Mouse (Mus musculus): Measurements from ENCODE around the gene Slc20a1. TPM values are rescaled to one million over a fixed set of nuclear protein-coding genes. Genes with fewer than 3 reads are reported as not detected.

The Slc20a1 gene
- polyA plus RNA-seq, 1 experiment from 2014 or later = 23.7 TPM

DNA sequence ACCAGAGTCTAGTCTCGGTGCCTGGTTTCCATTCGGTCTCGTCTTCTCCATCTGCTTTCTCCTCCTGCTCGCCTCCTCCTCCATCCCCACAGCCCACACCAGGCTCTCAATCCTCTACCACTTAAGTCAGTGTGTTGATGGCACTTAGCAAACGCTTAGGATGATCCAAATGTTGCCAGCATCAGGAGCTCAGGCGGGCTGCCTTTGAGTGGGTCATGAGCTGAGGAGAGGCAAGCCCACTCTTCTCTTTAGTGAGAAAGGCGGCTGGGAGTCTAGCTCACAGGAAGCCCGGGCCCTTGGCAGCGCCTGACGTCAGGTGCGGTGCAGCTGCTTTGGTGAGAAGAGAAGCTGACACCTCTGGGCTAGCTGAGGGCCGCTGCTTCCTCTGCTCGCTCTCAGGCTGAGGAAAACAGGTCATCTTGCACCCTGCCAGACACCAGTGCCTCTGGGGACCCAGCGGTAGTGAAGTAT lies 15.0 kb upstream of the Slc20a1 start:
- no peaks in the 10 kb centered on the region for H3K36me3 ChIP-seq (ENCODE audit: control insufficient read depth, insufficient read depth, low read length)
- peak; percentile 20 for DNase-seq (ENCODE audit: low spot score)
- H3K9me3 ChIP-seq (ENCODE audit: control insufficient read depth, low read length) = no peaks in the 10 kb centered on the region

GRCm38 (mm10) chr2:129184853-129185252 lies 13.7 kb upstream of the Slc20a1 start:
- peaks cover 4% of the 10 kb centered on the region for H3K4me1 ChIP-seq (ENCODE audit: control insufficient read depth, insufficient read depth, low read length)
- H3K27ac ChIP-seq (replicated peaks; ENCODE audit: low read depth, low read length) = peak overlapping the region; percentile 10; the same call in 1 of the 2 replicates
- 36% methylated on average over 1 of the region's 1 CpGs for WGBS
- no peak for ATAC-seq (ENCODE audit: low read depth)
- H3K4me3 ChIP-seq (ENCODE audit: low read depth, low read length) = no peak overlapping the region
- peak; percentile 31 for DNase-seq (ENCODE audit: low spot score)
- H3K9me3 ChIP-seq (ENCODE audit: control insufficient read depth, low read length) = peaks cover 5% of the 10 kb centered on the region; the same call in 1 of the 2 replicates
- H3K36me3 ChIP-seq (ENCODE audit: control insufficient read depth, insufficient read depth, low read length) = no peaks in the 10 kb centered on the region
- no peak overlapping the region for H3K4me2 ChIP-seq (ENCODE audit: low read depth, low read length)
- no peak overlapping the region for H3K9ac ChIP-seq (ENCODE audit: low read depth, low read length)
- no peaks in the 10 kb centered on the region for H3K27me3 ChIP-seq (replicated peaks; ENCODE audit: control insufficient read depth, insufficient read depth, low read length)

More for the DNA sequence above, 15.0 kb upstream of the Slc20a1 start:
- no peak overlapping the region for H3K4me2 ChIP-seq (ENCODE audit: low read depth, low read length)
- H3K9ac ChIP-seq (ENCODE audit: low read depth, low read length) = no peak overlapping the region
- H3K4me3 ChIP-seq (ENCODE audit: low read depth, low read length) = no peak overlapping the region
- H3K4me1 ChIP-seq (ENCODE audit: control insufficient read depth, insufficient read depth, low read length) = peaks cover 4% of the 10 kb centered on the region
- WGBS = 66% methylated on average over 12 of the region's 14 CpGs
- H3K27me3 ChIP-seq (replicated peaks; ENCODE audit: control insufficient read depth, insufficient read depth, low read length) = no peaks in the 10 kb centered on the region
- no peak for ATAC-seq (ENCODE audit: low read depth)
- no peak overlapping the region for H3K27ac ChIP-seq (replicated peaks; ENCODE audit: low read depth, low read length)

DNA sequence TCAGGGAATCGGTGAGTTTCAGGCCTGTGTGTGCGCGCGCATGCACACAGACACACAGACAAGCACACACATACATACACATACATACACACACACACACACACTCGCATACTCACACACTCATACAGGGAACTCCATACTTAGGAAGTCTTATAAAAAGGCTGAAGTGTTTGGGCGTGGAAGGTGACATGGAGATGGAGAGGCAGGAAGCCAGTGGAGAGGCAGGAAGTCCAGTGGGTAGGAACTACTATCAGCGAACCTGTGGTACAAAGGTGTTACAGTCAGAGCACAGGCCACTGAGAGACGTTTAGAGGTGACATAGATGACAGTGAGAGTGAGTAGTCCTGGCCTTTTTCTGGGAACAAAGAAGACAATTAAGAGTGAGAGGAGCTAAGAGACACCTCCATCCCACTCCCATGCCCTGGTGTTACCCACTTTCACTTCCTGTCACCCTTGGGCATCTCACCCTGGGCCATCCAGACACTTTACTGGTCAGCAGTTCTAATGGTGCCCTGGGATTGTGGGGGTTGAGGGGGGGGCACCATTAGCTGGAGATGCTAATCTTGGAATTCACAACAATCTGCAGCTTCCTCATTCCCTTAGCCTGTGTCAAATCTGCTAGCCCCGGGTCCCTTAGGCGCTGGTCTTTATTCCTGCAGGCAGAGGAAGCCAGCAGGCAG lies 12.8 kb upstream of the Slc20a1 start:
- Histone ChIP-seq H3K4me1 (ENCODE audit: control insufficient read depth, insufficient read depth, low read length) (peaks cover 4% of the 10 kb centered on the region), H3K4me3 (ENCODE audit: low read depth, low read length) (no peak overlapping the region), H3K4me2 (ENCODE audit: low read depth, low read length) (no peak overlapping the region), H3K9ac (ENCODE audit: low read depth, low read length) (no peak overlapping the region), H3K27me3 (replicated peaks; ENCODE audit: control insufficient read depth, insufficient read depth, low read length) (no peaks in the 10 kb centered on the region), H3K9me3 (ENCODE audit: control insufficient read depth, low read length) (peaks cover 7% of the 10 kb centered on the region; the same call in 1 of the 2 replicates), H3K36me3 (ENCODE audit: control insufficient read depth, insufficient read depth, low read length) (no peaks in the 10 kb centered on the region), H3K27ac (replicated peaks; ENCODE audit: low read depth, low read length) (peak overlapping the region; percentile 10; the same call in 1 of the 2 replicates)
- DNase-seq (ENCODE audit: low spot score) (no peak), ATAC-seq (ENCODE audit: low read depth) (no peak)
- WGBS = 90% methylated on average over 10 of the region's 10 CpGs

GRCm38 (mm10) chr2:129186291-129186919 lies 12.2 kb upstream of the Slc20a1 start:
- H3K4me1 ChIP-seq (ENCODE audit: control insufficient read depth, insufficient read depth, low read length) = peaks cover 4% of the 10 kb centered on the region
- H3K27me3 ChIP-seq (replicated peaks; ENCODE audit: control insufficient read depth, insufficient read depth, low read length) = no peaks in the 10 kb centered on the region
- no peak overlapping the region for H3K4me3 ChIP-seq (ENCODE audit: low read depth, low read length)
- H3K36me3 ChIP-seq (ENCODE audit: control insufficient read depth, insufficient read depth, low read length) = no peaks in the 10 kb centered on the region
- no peak overlapping the region for H3K9ac ChIP-seq (ENCODE audit: low read depth, low read length)
- no peak overlapping the region for H3K27ac ChIP-seq (replicated peaks; ENCODE audit: low read depth, low read length)
- ATAC-seq (ENCODE audit: low read depth) (no peak), DNase-seq (ENCODE audit: low spot score) (no peak)
- peaks cover 7% of the 10 kb centered on the region; the same call in 1 of the 2 replicates for H3K9me3 ChIP-seq (ENCODE audit: control insufficient read depth, low read length)
- WGBS = 69% methylated on average over 5 of the region's 5 CpGs
- H3K4me2 ChIP-seq (ENCODE audit: low read depth, low read length) = no peak overlapping the region

DNA sequence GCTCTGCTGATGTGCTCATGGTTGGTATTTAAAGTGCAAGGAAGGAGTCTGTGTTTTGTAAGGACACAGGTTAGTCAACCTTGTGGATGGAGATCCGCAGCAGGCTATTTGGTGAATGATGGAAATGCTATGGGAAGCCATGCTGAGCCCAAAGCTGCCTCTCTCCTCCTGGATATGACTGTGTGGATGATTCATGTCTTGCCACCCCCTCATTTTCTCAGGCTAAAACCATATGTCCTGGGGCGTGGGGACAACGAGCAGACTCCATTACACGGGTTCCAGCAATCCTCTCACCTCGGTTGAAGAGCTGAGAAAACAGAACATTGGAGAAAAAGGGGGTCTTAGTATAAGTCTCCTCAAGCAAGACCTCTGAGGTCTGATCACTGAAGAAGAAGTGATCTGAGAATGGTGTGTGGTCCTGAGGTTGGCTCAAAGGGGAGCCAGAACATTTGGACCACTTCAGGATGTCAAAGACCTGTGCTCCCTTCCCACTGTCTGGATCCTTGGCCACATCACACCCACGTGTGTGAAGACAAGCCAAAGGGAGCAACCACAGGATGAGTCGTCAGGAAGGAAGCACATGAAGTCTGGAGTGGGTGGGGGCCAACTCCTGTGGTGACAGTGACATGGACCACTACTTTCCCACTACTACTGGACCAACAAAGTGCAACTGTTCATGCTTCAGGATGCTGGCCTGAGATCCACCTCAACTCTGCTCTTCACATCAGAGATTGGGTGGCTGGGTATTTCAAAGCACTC lies 6.0 kb upstream of the Slc20a1 start:
- no peak overlapping the region for H3K27ac ChIP-seq (replicated peaks; ENCODE audit: low read depth, low read length)
- H3K4me2 ChIP-seq (ENCODE audit: low read depth, low read length) = no peak overlapping the region
- peaks cover 7% of the 10 kb centered on the region; the same call in 1 of the 2 replicates for H3K9me3 ChIP-seq (ENCODE audit: control insufficient read depth, low read length)
- H3K36me3 ChIP-seq (ENCODE audit: control insufficient read depth, insufficient read depth, low read length) = no peaks in the 10 kb centered on the region
- H3K4me3 ChIP-seq (ENCODE audit: low read depth, low read length) = no peak overlapping the region
- no peak for DNase-seq (ENCODE audit: low spot score)
- H3K4me1 ChIP-seq (ENCODE audit: control insufficient read depth, insufficient read depth, low read length) = 0 out of 2 replicates have a peak, but pooled peaks cover 3% of the 10 kb centered on the region
- no peak overlapping the region for H3K9ac ChIP-seq (ENCODE audit: low read depth, low read length)
- no peak for ATAC-seq (ENCODE audit: low read depth)
- 85% methylated on average over 7 of the region's 7 CpGs for WGBS
- H3K27me3 ChIP-seq (replicated peaks; ENCODE audit: control insufficient read depth, insufficient read depth, low read length) = no peaks in the 10 kb centered on the region

GRCm38 (mm10) chr2:129196317-129196716 lies 2.2 kb upstream of the Slc20a1 start:
- no peaks in the 10 kb centered on the region for H3K9me3 ChIP-seq (ENCODE audit: control insufficient read depth, low read length)
- H3K9ac ChIP-seq (ENCODE audit: low read depth, low read length) = no peak overlapping the region
- DNase-seq (ENCODE audit: low spot score) (no peak), ATAC-seq (ENCODE audit: low read depth) (no peak)
- peaks cover 17% of the 10 kb centered on the region; the same call in 1 of the 2 replicates for H3K4me1 ChIP-seq (ENCODE audit: control insufficient read depth, insufficient read depth, low read length)
- peaks cover 9% of the 10 kb centered on the region; the same call in 1 of the 2 replicates for H3K36me3 ChIP-seq (ENCODE audit: control insufficient read depth, insufficient read depth, low read length)
- no peak overlapping the region for H3K4me2 ChIP-seq (ENCODE audit: low read depth, low read length)
- H3K27ac ChIP-seq (replicated peaks; ENCODE audit: low read depth, low read length) = no peak overlapping the region
- no peaks in the 10 kb centered on the region for H3K27me3 ChIP-seq (replicated peaks; ENCODE audit: control insufficient read depth, insufficient read depth, low read length)
- WGBS = 91% methylated on average over 2 of the region's 2 CpGs
- H3K4me3 ChIP-seq (ENCODE audit: low read depth, low read length) = no peak overlapping the region

DNA sequence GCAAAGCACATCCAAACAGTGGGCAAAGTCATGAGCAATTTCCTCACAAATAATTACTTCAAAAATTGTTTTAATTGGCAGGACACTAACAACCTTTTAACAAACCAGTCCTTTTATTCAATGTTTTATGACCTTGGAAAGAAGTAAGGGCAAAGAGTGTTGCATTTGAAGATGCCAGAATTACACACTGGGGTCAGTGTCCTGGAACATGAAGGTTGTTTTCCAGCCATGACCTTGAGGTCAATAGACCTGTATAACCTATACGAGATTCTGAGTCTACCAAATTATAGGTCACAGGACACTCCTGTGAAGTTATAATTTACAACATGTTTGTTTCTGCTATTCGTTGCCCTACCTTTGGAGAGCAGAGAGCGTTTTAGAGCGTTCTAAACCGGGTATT lies 1.4 kb upstream of the Slc20a1 start:
- WGBS = 52% methylated on average over 5 of the region's 5 CpGs
- H3K4me3 ChIP-seq (ENCODE audit: low read depth, low read length) = peak overlapping the region; percentile 90; the same call in 1 of the 2 replicates
- H3K4me2 ChIP-seq (ENCODE audit: low read depth, low read length) = peak overlapping the region; percentile 92

GRCm38 (mm10) chr2:129197843-129198435 lies 625 bp upstream of the Slc20a1 start:
- under 1% methylated on average over 27 of the region's 32 CpGs for WGBS
- H3K27me3 ChIP-seq (replicated peaks; ENCODE audit: control insufficient read depth, insufficient read depth, low read length) = no peaks in the 10 kb centered on the region
- H3K4me1 ChIP-seq (ENCODE audit: control insufficient read depth, insufficient read depth, low read length) = peaks cover 17% of the 10 kb centered on the region; the same call in 1 of the 2 replicates
- H3K27ac ChIP-seq (replicated peaks; ENCODE audit: low read depth, low read length) = peak overlapping the region; percentile 76
- H3K4me3 ChIP-seq (ENCODE audit: low read depth, low read length) = peak overlapping the region; percentile 90
- H3K36me3 ChIP-seq (ENCODE audit: control insufficient read depth, insufficient read depth, low read length) = peaks cover 25% of the 10 kb centered on the region
- H3K9ac ChIP-seq (ENCODE audit: low read depth, low read length) = peak overlapping the region; percentile 94
- H3K4me2 ChIP-seq (ENCODE audit: low read depth, low read length) = peak overlapping the region; percentile 92
- DNase-seq (ENCODE audit: low spot score) (no peak), ATAC-seq (ENCODE audit: low read depth) (peak; percentile 50)
- H3K9me3 ChIP-seq (ENCODE audit: control insufficient read depth, low read length) = no peaks in the 10 kb centered on the region

More for the DNA sequence above, 1.4 kb upstream of the Slc20a1 start:
- ATAC-seq (ENCODE audit: low read depth) = no peak
- Histone ChIP-seq H3K9me3 (ENCODE audit: control insufficient read depth, low read length) (no peaks in the 10 kb centered on the region), H3K9ac (ENCODE audit: low read depth, low read length) (no peak overlapping the region), H3K27me3 (replicated peaks; ENCODE audit: control insufficient read depth, insufficient read depth, low read length) (no peaks in the 10 kb centered on the region), H3K36me3 (ENCODE audit: control insufficient read depth, insufficient read depth, low read length) (peaks cover 18% of the 10 kb centered on the region; the same call in 1 of the 2 replicates), H3K4me1 (ENCODE audit: control insufficient read depth, insufficient read depth, low read length) (peaks cover 17% of the 10 kb centered on the region; the same call in 1 of the 2 replicates), H3K27ac (replicated peaks; ENCODE audit: low read depth, low read length) (no peak overlapping the region)
- no peak for DNase-seq (ENCODE audit: low spot score)
